Mouse (Mus musculus) granulocyte monocyte progenitor cell, adult 5-6 weeks (primary cell): ENCODE measurements around the gene Popdc3. TPM values are rescaled to one million over a fixed set of nuclear protein-coding genes. Genes with fewer than 3 reads are reported as not detected.
"Not testable (repeated sequence)": the region's sequence is repeated elsewhere in the genome, so short reads cannot be mapped to it uniquely, and the experiment has no call there.

ENCODE experiments used
- ATAC-seq: replicated peaks from 2 replicates; pipeline ENCODE4 v1.8.0; 2016; ENCODE audit warnings: mild to moderate bottlenecking, moderate TSS enrichment, inconsistent platforms; ENCODE audit not compliant: poor library complexity, severe bottlenecking
- total RNA-seq, 2 experiments: library from RNA; stranded (forward) in 1 of 2; stranded (reverse) in 1 of 2; fragments of 200-712, 200-1000 nt in 1 of 2; fragments of >200 nt in 1 of 2; fragmentation: Nextera tagmentation in 1 of 2; gene quantifications; 2 replicates each; pipeline ENCODE4 v1.2.3; 2014 to 2017

Popdc3 gene
- total RNA-seq, 2 experiments from 2014 or later, result not detected

GRCm38 (mm10) chr10:45303315-45304036, 125.6 kb downstream of the Popdc3 start:
- no peak for ATAC-seq

- no peak for ATAC-seq
Observed at GRCm38 (mm10) chr10:45305173-45305572, 127.3 kb downstream of the Popdc3 start.

GRCm38 (mm10) chr10:45311129-45311528, 133.2 kb downstream of the Popdc3 start:
- no peak for ATAC-seq

DNA sequence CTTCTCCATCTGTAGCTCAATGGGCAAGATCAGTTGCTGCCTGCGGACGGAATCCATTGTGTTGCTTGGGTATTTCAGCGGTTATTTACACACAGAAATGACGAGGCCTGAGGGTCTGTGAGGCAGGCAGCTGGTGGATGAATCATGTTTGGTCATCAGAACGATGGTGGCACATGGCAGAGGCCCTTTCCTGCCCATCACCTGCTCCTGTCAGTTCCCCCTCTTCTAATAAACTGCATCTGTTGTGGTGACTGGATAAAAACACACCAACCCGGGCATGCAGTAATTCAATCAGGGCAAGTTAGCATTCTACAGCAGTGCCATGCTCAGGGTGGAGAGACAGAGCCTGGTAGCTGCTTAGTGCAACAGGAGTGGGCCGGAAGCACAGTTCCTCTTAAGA, 133.7 kb downstream of the Popdc3 start:
- ATAC-seq, result no peak

DNA sequence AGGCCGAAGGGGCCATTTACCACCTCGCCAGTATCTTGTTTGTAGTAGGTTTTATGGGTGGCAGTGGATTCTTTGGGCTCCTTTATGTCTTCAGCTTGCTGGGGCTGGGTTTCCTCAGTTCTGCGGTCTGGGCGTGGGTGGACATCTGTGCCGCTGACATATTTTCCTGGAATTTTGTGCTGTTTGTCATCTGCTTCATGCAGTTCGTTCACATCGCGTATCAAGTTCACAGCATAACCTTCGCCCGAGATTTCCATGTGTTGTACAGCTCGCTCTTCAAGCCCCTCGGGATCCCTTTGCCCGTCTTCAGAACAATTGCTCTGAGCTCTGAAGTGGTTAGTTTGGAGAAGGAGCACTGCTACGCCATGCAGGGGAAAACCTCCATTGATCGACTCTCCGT, 137.0 kb downstream of the Popdc3 start:
- no peak for ATAC-seq

DNA sequence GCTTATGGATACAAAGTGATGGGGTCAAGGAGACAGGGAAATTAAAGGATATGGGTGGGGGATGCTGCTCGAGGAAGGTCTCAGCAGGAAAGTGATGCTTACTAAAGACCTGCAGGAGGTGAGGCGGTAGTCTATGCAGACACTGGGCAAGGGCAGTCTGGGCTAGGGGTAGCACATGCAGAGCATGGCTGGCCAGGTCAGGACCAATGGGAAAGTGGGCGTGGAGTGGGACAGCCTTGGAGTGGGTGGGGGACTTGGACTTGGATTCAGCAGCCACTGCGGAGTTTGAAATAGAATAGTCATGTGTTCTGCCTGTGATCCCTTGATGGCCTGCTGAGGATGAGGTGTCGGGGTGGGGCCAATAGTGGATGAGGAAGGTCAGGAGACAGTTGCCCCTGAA, 141.0 kb downstream of the Popdc3 start:
- no peak for ATAC-seq

DNA sequence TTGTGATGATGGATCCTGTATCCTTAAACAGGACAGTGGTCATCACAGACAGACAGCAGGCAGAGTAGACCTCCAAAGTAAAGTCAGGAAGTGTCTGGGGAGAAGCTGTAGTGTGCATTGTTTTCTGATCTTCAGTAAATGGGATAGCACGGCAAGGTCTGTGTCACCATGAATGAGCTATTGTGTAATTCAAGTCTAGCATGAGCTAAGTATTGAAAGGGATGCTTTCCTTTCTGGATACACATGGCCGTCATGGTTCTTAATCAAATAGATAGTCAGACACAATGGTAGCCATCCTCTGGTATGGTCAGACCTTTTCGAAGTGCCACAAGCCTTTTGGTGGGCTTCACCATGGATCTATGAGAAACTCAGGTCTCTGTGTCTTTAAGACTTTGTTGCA, 142.4 kb downstream of the Popdc3 start:
- ATAC-seq, result no peak

DNA sequence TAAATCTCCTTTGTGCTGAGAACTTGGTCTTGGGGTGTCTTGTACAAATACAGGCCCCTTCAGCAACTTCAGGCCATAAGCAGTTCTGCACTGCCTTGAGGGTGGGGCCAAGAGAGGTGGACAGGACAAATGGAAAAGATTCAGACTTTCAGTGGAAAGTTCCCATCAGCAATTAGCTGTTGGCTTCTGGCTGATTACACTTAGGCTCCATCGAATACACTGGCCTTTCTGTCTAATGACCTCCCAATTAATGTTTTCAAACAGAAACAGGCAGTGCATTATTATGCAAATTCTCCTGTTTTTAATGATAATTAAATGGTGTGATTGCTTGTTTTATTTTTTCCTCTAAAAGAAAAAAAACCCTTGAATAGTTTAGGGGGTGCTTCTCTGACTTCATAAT, 146.3 kb downstream of the Popdc3 start:
- ATAC-seq, result no peak

GRCm38 (mm10) chr10:45328196-45329000, 150.5 kb downstream of the Popdc3 start:
- ATAC-seq, result no peak

GRCm38 (mm10) chr10:45334925-45335324, 157.0 kb downstream of the Popdc3 start:
- ATAC-seq, result no peak

DNA sequence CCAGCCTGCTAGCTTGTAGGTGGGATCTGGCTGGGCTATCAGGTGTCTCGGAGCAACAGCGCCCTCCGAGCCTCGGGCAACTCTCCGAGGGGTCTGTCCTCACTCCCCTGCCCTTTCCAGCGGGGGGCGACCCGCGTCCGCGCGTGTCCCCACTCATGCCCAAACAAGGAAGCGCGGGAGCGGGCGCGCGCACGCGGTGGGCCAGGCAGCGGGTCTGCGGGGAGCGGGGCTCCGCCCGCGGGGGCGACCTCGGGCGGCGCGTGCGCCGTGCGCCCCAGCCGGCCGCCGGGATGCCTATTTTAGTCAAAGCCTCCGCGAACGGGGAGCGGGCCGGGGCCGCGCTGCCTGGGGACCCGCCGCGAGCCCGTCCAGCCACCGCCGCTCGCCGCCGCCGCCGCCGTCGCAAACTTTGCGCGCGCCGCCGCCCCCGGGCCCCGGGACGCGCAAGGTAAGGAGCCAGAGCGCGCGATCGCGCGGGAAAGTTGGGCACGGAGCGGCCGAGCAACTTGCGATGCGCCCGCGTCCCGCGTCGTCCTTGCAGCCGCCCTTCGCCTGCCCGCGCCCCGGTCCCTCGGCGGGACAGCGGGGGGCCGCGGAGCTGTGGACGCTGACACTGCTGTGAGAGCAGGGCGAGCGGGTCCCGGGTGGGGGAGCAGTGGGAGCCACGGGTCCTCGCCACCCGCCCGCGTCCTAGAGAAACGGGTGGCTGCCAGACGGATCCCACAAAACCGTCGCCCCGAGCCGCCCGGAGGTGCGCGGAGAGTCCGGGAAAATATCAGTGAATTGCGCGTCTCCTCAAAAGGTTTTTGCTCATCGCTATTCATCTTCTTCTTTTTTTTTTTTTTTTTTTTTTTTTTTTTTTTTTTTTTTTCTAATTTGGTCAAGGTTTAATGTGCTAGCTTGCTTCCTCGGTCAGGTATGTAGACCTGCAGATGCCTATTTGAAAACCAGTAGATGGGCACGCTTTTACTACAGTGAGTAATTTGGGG, 157.8 kb downstream of the Popdc3 start, which contains the start of gene Bves:
Gene Bves, plus strand, starts transcription at position 339 of the 989 bp plus-strand sequence.
- no peak; the same call in 1 of the 2 replicates for ATAC-seq

DNA sequence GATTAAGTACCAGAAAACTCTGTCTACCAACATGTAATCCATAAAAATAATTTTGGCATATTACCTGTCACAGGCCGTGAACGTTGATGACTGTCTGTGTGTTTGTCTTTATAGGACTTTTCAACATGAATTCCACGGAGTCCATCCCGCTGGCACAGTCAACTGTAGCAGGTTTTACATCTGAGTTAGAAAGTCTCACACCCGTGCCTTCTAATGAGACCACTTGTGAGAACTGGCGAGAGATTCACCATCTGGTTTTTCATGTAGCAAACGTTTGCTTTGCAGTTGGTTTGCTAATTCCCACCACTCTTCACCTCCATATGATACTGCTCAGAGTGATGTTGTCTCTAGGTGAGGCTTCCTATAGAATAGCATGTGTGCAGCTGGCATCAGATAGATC, 161.2 kb downstream of the Popdc3 start:
- no peak for ATAC-seq

DNA sequence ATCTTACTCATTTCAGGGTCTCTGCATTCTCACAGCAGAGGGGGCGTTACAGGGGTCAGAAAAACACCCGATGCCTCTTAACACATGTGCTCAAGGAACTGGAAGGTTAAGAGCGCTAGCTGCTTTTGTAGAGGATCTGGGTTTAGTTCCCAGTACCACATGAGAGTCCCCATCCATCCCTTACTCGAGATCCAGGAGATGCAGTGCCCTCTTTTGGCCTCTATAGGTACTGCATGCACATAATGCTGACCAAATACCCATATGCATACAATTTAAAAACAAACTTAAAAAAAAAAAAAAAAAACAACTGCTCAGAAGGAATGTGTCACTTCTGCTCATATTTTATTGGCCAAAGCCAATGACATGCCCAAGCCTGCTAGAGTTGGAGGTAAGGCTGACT, 166.5 kb downstream of the Popdc3 start:
- no peak for ATAC-seq

DNA sequence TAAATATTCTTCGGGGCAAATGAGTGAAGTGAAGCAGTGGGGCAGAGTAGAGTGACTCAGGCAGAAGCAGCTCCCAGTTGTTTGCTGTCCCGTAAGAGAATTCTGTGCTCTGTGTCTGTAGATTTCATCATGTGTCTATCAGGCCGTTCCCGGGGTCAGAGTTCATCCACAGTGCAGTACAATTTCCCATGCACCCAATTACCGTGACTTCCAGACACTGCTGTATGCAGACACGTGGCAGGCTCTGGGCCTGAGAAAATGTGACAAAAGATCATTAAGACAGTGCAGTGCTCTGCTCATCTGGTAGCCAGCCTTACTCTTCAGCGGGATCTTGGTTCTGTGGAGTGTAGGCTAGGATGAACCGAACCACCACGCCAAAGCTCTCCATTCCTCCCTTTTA, 167.3 kb downstream of the Popdc3 start:
- no peak for ATAC-seq

DNA sequence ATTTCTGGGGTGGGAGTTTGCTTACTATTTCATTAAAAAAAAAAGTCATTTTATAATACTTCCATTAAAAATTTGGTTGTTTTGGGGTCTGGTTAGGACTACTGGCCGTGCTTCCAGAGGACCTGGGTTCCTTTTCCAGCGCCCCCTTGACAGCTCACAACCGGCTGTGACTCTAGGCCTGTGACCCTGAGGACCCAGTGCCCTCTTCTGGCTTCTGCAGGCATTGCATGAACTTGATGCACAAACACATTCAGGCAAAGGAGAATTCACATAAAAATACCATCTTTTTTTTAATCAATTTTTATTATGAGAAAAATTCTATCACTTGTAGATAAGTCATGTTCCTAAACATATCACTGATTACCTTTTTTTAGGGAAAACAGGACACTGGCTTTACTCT, 170.2 kb downstream of the Popdc3 start:
- ATAC-seq, result not testable (repeated sequence)

GRCm38 (mm10) chr10:45356091-45356490, 178.2 kb downstream of the Popdc3 start:
- no peak for ATAC-seq

GRCm38 (mm10) chr10:45363396-45363795, 185.5 kb downstream of the Popdc3 start:
- ATAC-seq, result no peak

GRCm38 (mm10) chr10:45366987-45367705, 189.2 kb downstream of the Popdc3 start:
- no peak for ATAC-seq
